Mouse (Mus musculus): ENCODE measurements at regions not wholly inside any gene's neighbourhood (a gene's known extent, or its start where the extent isn't known, plus 50 kb on each side); places are given as distances from the start of the nearest gene placed in this dataset.

GRCm38 (mm10) chr13:71034926-71035687 is 193.5 kb upstream of the Adamts16 start:
- no peak for DNase-seq (ENCODE audit: low spot score in 2 of 2)

GRCm38 (mm10) chr13:71008216-71008615 is 166.6 kb upstream of the Adamts16 start:
- DNase-seq (ENCODE audit: low spot score in 2 of 2) = peak; percentile 32 to 52

GRCm38 (mm10) chr13:71006117-71006516 is 164.5 kb upstream of the Adamts16 start:
- peak; percentile 19 to 60 for DNase-seq (ENCODE audit: low spot score in 2 of 2)

- DNase-seq (ENCODE audit: low spot score in 2 of 2) = no peak
These were observed 161.9 kb upstream of the Adamts16 start for GRCm38 (mm10) chr13:71003517-71003916.

GRCm38 (mm10) chr13:71001278-71001677 is 159.7 kb upstream of the Adamts16 start:
- peak; percentile 72 to 85 for DNase-seq (ENCODE audit: low spot score in 2 of 2)

GRCm38 (mm10) chr13:71000422-71001008 is 158.9 kb upstream of the Adamts16 start:
- DNase-seq (ENCODE audit: low spot score in 2 of 2) = no peak

GRCm38 (mm10) chr13:70993522-70993921 is 151.9 kb upstream of the Adamts16 start:
- DNase-seq (ENCODE audit: low spot score in 2 of 2) = no peak

GRCm38 (mm10) chr13:70989999-70990645 is 148.5 kb upstream of the Adamts16 start:
- no peak for DNase-seq (ENCODE audit: low spot score in 2 of 2)

GRCm38 (mm10) chr13:70979344-70979743 is 137.7 kb upstream of the Adamts16 start:
- DNase-seq (ENCODE audit: low spot score in 2 of 2) = no peak

GRCm38 (mm10) chr13:70978547-70979307 is 137.1 kb upstream of the Adamts16 start:
- DNase-seq (ENCODE audit: low spot score in 2 of 2) = no peak

GRCm38 (mm10) chr13:70969596-70969995 is 128.0 kb upstream of the Adamts16 start:
- DNase-seq (ENCODE audit: low spot score in 2 of 2) = no peak

GRCm38 (mm10) chr13:70967781-70968180 is 126.2 kb upstream of the Adamts16 start:
- DNase-seq (ENCODE audit: low spot score in 2 of 2) = no peak

- DNase-seq (ENCODE audit: low spot score in 2 of 2) = no peak
These were observed 121.8 kb upstream of the Adamts16 start for GRCm38 (mm10) chr13:70963384-70963783.

- DNase-seq (ENCODE audit: low spot score in 2 of 2) = no peak
These were observed 92.9 kb upstream of the Adamts16 start for GRCm38 (mm10) chr13:70934309-70935037.

GRCm38 (mm10) chr13:70913834-70914233 is 72.2 kb upstream of the Adamts16 start:
- no peak for DNase-seq (ENCODE audit: low spot score in 2 of 2)

GRCm38 (mm10) chr13:70910934-70911333 is 69.3 kb upstream of the Adamts16 start:
- DNase-seq (ENCODE audit: low spot score in 2 of 2) = no peak

GRCm38 (mm10) chr13:70904834-70905233 is 63.2 kb upstream of the Adamts16 start:
- DNase-seq (ENCODE audit: low spot score in 2 of 2) = peak in 1 of 2 experiments; percentile 15

GRCm38 (mm10) chr13:70903831-70904230 is 62.2 kb upstream of the Adamts16 start:
- DNase-seq (ENCODE audit: low spot score in 2 of 2) = no peak

- DNase-seq (ENCODE audit: low spot score in 2 of 2) = no peak
These were observed 61.5 kb upstream of the Adamts16 start for GRCm38 (mm10) chr13:70903150-70903549.

GRCm38 (mm10) chr13:70902727-70903126 is 61.1 kb upstream of the Adamts16 start:
- no peak for DNase-seq (ENCODE audit: low spot score in 2 of 2)

GRCm38 (mm10) chr13:70891634-70892033 is 50.0 kb upstream of the Adamts16 start:
- DNase-seq (ENCODE audit: low spot score in 2 of 2) = peak in 1 of 2 experiments; percentile 4

Data from frontal cortex, postnatal 36 days (tissue).